Mouse (Mus musculus): Measurements from ENCODE around the gene Adam15.

Adam15 gene

DNA sequence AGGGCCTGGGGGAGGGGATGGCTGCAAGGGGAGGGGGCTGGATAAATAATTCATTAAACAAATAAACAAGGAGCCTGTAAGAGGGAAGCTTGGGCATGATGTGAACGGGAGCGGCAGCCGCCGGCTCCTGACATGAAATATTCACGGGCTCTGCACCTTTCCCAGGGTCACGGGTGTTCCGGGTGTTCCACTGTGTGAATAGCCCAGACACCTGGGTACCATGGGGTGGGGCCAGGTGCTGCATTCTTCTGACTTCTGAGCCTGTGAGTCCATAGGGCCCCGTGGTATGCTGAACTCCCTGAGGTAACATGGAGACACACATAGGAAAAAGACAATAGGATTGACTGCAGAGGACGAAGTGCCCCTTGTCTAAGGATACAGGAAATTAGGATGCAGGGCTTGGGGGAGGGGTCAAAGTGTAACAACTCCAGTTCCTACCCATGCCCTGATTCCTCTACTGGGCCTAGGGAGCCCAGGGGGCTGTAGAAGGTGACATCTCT is 22.4 kb downstream of the Adam15 start:
- in situ Hi-C loops (cut with MboI, MseI) = no loop called here

DNA sequence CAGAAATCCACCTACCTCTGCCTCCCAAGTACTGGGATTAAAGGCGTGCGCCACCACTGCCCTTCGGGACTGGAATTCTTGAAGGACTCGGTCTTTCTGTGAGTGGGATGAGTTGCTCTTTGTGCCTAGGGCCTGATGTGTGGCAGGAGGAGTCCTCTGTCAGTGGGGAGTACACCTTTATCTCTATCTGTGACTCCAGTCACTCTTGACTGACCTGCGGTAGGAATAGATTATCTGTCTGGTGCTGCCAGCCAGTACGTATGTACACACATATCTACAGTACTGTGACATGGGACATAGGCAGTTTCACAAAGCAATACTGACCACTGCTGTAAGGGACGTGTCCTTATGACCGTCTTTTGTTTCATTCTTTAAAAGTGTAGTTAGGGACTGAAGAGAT is 23.9 kb downstream of the Adam15 start:
- in situ Hi-C loops (cut with MboI, MseI) = no loop called here

DNA sequence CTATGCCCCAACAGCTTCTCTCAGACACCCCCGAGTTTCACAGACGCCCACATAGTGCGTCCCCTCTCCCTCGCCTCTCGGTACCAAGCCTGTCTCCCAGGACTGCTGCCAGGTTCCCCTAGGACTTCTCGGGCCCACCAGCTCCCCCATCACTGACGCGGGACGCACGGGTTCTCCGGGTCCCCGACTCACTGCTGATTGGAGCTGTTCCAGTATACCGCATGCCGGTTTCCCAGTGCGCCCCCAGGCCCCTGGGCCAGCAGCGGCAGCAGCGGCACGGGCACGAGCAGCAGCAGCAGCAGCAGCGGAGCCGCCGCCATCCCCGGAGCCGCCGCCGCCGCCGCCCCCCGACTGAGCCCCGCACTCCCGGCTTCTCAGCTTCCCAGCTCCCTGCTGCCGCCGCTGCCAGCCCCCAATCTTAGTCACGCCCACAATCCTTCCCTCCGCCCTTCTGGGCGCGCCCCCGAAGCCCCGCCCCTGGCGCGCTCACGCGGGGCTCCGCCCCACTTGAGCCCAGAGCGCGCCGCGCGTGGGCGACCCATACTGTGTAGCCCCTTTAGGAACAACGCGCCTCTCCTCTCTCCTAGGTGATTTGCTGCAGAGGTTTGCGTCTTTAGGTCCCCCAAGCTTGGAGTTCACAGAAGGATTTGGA is 27.2 kb downstream of the Adam15 start, which contains the start of gene Efna3:
TSS of gene Efna3 (minus strand) at position 452 of the 652 bp plus-strand sequence.
- in situ Hi-C loops (cut with MboI, MseI) = loop anchor here (5.0 kb wide), 1 partner anchor 35 kb away; no protein-coding TSS in a partner anchor

DNA sequence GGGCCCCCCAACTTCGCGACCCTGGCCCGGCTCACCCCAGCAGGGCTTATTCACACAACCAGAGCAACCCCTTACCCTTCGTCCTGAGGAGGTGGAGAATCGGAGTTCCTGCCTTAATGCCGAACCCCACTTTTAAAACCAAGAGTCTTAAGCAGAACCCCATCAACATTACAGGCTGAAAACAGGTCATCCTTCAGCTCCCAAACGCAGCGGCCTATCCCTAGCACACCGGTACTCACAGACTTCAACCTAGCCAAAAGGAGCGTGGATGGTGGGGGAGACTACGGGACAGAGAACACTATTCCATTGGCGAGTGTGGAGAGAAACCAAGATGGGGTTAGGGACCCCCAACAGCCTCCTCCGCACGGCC is 27.7 kb downstream of the Adam15 start:
- in situ Hi-C loops (cut with MboI, MseI) = loop anchor here (5.0 kb wide), 1 partner anchor 35 kb away; no protein-coding TSS in a partner anchor

DNA sequence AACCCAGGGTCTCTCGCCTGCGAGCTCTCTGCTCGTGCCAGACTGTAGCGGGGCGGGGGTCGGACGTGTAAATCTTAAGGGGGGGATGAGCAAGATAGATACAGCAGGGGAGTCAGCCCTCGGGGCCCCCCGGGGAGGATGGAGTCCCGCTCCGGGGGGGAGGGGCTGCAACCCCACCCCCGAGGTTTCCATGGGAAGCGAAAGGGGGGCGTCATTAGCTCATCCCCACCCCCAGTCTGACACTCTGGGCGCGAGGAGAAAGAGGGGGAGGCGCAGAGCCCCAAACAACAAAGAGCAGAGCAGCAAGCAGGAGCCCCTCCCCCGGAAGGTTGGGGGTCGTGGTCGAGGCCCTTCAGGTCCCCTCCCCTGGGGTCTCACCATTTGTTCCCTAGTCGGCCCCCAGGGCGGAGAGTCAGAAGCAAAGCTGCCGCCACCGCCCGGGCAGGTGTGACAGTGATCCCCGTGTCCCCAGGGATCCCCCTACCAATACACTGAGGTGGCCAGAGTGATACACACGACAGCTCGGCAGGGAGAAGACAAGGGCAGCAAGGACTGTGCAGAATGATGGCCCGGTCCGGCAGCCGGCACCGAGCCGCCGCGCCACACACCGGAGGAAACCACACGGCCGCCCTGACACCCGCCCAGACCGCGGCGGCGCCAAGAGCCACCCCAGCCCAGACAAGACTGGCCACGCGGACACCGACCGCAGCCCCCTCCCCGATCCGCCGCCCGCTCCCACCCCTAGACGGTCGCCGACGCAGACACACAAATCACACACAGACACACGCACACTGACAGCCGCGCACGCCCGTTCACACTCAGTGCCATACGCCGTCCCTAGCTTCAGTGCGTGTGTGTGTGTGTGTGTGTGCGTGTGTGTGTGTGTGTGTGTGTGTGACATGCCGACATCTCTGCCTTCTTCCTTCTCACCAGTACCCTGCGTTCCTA is 28.3 kb downstream of the Adam15 start:
- in situ Hi-C loops (cut with MboI, MseI) = loop anchor here (5.0 kb wide), 1 partner anchor 36 kb away; no protein-coding TSS in a partner anchor

DNA sequence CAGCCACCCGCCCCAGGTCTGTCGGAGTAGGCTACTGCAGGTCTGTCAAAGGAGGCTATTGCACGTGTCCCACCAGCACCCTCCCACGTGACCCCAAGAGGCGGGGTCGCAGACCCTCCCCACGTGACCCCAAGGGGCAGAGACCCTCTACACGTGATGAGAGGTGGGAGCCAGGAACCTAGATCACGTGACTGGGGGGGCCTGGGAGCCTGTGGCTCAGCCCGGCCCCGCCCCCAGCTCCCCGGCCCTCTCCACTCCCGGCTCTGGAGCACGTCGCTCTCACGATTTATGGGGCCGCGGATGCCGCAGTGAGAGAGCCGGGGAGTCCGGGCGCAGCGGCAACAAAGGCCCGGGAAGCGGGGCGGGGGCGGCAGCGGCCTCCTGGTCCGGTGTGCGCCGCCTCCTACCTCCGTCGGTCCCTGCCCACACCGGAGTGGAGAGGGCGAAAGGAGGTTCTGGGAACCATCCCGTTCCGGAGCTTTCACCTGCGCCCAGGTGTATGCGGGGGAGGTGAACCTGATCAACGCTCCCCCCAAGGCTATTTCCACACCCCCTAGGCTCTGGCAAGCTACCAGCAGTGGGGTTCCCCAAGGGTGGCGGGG is 29.1 kb downstream of the Adam15 start:
- in situ Hi-C loops (cut with MboI, MseI) = loop anchor here (5.0 kb wide), 1 partner anchor 37 kb away; no protein-coding TSS in a partner anchor

DNA sequence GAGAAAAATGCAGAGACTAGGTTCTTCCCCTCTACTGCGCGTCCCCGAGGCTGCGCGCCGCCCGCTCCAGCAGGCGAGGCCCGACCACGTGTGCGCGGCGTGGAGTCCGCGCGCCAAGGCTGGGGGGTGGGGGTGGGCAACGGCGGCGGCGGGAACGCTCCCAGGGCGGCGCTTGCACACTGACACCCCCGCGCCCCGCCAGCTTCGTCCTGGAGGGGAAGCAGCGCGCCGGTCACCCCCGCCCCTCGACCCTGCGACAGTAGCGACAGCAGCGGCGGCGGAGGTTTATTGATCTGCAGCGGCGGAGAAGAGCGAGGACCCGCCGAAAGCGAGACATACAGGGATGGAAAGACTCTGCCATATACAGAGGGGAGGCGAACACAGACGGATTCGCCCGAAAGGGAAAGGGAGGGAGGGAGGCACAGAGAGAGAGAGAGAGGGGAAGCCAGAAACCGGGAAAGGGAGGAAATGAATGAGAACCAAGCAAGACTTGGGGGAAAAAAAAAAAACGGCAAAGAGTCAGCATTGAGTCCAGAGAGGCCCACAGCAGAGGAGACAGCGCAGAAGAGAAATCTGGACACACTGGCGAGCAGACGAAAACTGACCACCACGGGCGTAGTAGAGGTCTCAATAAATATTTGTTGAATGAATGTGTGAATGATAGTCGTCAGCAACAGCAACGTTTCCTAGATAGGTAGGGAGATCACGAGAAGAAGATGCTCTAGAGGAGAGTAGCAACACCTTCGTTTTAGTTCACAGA is 30.0 kb downstream of the Adam15 start:
- in situ Hi-C loops (cut with MboI, MseI) = loop anchor here (5.0 kb wide), 1 partner anchor 38 kb away; no protein-coding TSS in a partner anchor

DNA sequence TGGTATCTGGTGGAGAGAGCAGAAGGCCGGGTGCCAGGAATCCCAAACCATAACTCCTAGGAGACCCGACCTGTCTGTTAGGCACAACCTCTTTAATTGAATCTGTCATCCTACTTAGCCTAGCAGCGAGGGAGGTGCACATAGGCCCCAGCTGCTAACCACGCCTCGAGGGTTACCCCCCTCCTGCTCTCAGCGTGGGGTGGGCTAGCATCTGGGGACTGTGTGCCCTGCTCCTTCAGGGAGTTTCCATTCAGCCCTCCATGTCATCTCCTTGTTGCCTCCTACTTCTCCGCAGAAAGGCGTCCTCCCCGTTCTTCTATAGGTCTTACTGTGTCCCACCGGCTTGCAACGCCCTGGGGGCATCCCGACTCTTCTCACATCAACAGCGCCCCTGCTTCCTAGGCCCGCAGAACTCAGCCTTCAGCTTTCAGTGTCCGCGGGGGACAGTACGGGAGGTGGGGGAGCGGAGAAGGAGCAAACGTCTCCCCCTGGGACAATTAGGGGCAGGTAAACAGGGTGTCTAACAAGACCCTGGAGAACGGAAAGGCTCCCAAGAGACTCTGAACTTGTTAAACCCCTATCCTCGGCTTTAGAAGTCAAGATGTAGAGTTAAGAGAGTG is 30.7 kb downstream of the Adam15 start:
- in situ Hi-C loops (cut with MboI, MseI) = no loop called here

DNA sequence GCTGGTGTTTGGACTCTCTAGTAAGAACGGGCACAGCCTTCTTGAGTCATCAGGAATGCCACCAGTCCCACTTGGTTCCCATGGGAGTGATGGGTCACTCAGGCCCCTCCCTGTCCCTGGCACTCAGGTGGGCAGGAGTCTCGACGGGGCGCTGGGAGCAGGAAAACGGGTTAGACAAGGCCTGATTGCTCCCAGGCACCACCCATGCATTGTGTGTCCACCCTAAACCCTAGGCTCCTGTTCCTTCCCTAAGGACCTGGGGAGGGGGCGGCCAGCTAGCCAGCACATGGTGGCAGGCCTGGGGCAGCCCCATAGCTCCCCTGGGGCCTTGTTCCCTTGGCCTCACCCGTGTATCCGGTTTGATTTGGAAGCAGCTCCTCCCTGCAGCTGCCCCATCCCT is 31.5 kb downstream of the Adam15 start:
- in situ Hi-C loops (cut with MboI, MseI) = no loop called here

DNA sequence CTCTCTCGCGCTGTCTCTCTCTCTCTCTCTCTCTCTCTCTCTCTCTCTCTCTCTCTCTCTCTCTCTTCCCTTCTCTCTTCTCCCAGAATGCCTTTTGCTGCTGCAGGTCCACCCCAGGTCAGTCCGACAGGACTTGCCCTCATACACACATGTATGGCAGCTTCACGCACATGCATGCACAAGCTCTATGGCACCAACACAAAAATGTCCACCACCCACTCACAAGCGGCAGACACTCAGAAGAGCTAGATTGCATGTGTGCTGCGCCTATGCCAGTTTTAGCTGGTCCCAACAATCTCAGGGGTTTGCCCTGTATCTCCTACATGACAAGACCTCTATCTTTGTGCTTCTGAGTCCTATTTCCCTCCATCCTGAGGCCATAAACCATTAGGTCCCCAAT is 32.5 kb downstream of the Adam15 start:
- in situ Hi-C loops (cut with MboI, MseI) = no loop called here

DNA sequence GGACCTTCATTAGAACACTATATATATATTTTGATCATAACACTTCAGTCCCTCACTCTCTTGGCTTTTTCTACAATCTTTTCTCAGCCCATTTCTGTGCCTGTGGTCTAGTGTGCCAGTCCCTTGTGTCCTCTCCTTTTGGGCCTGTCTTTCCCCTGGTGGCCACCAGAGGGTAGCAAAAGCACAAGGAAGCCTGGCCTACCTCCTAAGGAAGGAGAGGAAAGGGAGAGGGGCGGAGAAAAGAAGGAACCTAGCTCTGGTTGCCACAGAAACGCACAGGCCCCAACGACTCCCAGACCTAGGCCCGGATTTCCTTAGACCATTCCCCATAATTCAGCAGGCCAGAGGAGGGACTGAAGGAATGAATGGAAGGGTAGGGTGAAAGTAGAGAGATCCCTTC is 33.0 kb downstream of the Adam15 start:
- in situ Hi-C loops (cut with MboI, MseI) = no loop called here

DNA sequence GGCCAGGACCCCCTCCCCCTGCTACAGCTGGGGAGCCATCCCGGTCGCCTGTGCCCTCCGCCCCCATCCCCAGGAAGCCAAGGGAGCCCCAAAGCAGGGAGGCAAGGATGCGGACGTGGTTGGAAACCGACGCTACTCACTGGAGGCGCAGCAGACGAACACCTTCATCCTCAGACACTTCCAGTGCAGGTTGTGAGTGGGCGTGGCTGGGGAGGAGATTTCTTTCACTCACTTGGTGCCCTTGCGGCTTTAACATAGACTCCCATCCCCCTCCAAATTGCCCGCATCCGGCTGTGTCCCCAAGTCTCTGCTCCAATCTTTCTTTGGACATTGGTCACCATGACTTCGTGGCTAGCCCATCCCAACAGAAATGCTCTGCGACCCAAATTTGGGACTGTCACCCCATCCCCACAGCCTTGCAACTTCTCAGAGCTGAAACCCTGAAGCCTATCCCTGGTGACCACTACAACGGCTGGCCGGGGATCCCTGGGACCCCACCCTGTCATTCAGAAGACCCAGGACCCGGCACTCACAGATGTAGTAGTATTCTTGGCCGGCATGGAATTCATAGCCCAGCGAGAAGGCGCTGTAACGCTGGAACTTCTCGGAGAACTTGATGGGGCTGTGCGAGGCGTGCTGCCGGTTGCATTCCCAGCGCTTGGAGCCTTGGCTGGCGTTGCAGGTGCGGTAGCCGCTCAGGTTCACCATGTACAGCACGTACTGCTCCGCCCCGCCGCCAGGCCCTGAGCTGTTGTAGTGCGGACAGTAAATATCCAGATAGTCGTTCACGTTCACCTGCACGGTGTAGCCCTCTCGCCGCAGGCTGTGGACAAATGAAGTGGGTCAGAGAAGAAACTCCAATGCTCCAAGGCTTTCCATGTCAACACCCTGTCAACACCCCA is 33.6 kb downstream of the Adam15 start:
- in situ Hi-C loops (cut with MboI, MseI) = no loop called here

DNA sequence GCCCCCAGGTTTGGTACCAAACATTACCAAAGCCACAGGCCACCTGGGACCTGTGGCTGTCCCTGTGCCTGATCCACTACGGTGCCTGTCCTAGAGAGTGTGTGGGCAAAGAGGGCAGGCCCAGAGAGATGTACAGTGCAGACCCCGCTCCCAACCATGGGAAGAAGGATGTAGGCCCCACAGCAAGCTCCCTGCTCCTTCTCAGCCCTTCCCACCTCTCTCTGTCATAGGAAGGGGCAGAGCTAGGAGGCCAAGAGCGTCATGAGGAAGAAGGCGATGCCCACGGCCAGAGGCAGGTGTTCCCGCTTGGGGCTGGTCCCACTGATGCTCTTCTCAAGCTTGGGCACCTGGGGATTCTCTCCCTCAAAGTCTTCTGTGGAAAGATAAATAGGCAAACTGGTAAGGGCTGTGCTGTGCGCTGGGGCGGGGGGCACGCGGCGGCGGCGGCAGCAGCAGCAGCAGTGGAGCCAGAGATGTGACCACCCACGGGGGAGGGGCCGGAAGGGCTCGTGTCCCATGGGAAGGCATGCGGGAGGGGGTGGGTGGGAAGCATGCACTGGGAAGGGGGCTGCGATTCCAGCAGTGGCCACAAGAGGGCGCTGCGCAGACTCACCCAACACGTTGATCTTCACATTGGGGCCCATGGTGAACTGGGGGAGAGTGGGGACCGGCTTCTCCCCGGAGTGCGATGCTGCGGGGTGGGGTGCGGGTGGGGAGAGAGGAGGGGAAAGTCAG is 34.4 kb downstream of the Adam15 start:
- in situ Hi-C loops (cut with MboI, MseI) = no loop called here

DNA sequence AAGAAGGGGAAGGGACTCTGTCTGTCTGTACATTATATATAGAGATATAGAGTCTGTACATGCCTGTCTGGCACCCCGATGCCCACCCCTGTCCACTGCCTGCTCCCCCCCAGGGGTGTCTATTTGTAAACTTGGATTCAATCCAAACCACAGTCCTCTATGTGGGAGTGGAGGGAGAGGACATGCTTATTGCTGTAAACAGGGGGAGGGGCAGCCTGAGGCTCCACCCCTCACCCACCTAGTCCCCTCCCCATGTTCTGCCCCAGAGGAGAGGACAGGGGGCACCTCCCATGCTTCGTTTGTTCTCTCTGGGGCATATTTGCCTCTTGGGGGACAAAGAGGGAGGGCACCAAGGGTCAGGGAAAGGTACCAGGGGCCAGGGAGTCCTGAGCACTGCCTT is 35.0 kb downstream of the Adam15 start:
- in situ Hi-C loops (cut with MboI, MseI) = no loop called here

DNA sequence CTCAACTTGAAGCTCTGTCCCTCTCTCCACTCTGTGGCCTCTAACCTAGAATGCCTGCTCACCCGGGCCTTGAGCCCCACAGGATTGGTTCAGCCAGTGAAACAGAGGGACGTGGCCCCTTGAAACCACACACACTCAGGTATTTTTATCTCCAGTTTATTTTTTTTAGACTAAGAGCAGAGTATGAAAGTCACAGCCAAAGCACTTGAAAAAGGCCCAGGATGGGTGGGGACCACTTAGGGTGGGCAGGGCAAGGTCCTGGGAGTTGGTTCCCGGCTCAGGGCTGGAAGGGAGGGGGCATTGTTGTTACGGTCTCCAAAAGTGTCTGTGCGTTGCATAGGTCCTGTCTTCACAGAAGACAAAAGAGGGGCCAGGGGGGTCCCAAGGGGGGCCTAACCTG is 35.5 kb downstream of the Adam15 start:
- in situ Hi-C loops (cut with MboI, MseI) = no loop called here

DNA sequence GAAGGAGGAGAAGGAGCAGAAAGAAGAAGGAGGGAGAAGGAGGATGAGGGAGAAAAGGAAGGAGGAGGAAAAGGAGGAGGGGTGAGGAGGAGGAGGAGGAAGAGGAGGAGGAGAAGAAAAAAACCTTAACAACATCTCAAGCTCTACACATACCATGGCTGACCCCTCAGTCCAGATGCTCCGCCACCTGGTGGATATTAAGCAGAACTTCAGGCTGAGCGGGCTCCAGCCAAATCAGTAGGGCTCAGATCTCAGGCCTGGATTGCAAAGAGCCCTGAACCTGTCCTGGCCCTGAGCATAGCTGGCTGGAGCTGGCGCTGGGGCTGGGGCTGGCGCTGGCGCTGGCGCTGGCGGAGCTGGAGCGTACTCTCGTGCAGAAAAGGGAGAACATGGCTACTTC is 41.7 kb downstream of the Adam15 start:
- in situ Hi-C loops (cut with MboI, MseI) = no loop called here

DNA sequence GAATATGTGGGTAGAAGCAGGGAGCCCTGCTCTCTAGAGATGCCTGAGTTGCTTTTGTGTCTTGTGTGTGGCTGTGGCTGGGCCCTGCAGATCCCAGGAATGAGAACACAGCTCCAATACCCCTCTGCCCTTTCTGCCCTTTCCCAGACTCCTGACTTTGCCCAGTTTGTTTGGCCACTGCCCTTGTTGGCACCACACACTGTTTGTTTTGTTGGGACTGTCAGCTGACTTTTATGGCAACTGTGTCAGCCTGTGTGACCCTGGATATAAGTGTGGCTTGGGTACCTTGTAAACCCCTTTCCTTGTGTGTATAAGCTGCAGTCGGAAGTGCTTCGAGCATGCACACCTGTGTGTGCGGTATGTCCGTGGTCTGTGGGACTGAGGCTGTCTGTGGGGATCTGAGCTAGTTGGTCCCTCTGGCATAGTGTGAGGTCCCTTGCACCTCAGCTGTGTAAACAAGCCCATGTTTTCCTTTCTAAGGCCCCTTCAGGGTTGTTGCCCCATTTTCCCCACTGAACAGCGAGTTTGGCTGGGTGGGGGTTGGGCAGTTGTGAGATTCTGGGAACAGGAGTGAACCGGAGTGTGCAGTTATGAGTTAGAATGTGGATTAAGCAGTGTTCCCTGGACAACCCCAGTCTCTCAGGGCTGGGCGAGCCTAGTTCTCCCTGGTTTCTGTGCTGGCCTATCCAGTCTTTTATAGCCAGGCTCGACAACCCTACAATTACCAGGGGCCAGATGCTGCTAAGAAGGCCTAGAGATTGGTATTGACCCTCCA is 44.1 kb downstream of the Adam15 start:
- in situ Hi-C loops (cut with MboI, MseI) = no loop called here

DNA sequence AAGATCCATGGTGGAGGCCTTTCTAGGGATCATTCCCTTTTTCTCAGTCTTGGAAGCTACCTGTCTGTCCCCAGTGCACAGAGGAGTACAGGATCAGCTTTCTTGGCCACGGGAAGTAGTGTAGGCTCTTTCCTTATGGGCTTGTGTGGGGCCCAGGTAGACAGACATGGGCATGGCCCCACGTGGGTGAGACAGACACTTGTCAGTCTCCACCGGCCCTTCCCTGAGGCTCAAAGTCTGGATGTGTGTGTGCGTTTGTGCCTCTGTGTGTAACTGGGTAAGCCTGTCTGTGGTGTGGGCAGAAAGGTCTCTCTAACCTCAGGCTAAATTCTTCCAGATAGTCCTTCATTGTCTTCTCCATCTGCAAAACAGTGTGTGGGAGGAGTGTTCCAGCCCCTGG is 44.7 kb downstream of the Adam15 start:
- in situ Hi-C loops (cut with MboI, MseI) = no loop called here

All from T-helper 1 cell (primary cell).